26 mouse cellular contexts compared by ENCODE assay signal in the genomic region with DNA sequence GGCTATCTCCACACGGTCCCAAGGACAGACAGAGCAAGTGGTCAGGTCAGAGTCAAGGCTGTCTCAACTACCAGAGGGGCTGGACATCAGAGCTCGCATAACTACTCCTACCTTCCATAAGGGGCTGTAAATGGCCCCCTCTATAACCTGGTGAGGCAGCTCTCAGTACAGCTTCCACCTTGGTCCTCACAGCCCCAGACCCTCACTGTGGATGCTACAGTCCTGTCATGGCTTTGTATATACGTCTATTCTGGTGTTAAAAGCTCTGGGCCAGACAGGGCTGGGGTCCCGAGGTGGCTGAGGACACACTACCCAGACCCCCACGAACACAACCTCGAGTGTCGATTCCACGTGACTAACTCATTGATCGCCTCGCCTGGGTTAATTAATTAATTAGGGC.
"Had no signal": no experiment of that assay in that cellular context is flagged by ENCODE, and none has a peak within 500 bp of the region (broad histone marks: within the 10 kb centered on the region; RNA-seq: fewer than 3 reads in every experiment).

No protein-coding gene starts in this region.

- H3K4me3 ChIP-seq: heart, adult 2 months; heart, embryonic 13.5 days; heart, embryonic 15.5 days; hindbrain, embryonic 13.5 days; hindbrain, embryonic 15.5 days; kidney, embryonic 15.5 days; limb, embryonic 13.5 days; limb, embryonic 15.5 days; liver, embryonic 12.5 days had no signal

- H3K9ac ChIP-seq: forebrain, postnatal 0 days; heart, embryonic 13.5 days; heart, embryonic 15.5 days; hindbrain, embryonic 13.5 days; hindbrain, embryonic 15.5 days; kidney, embryonic 15.5 days; limb, embryonic 13.5 days; limb, embryonic 15.5 days; liver, embryonic 12.5 days had no signal

- H3K4me2 ChIP-seq: heart, embryonic 11.5 days; heart, embryonic 13.5 days; heart, embryonic 15.5 days; hindbrain, embryonic 13.5 days; hindbrain, embryonic 15.5 days; kidney, embryonic 15.5 days; limb, embryonic 15.5 days had no signal

- H3K9me3 ChIP-seq: heart, embryonic 13.5 days; heart, embryonic 15.5 days; hindbrain, embryonic 13.5 days; hindbrain, embryonic 15.5 days; kidney, embryonic 15.5 days; limb, embryonic 13.5 days; limb, embryonic 15.5 days; liver, embryonic 12.5 days had no signal

- ATAC-seq: forebrain, postnatal 0 days; intestine, embryonic 16.5 days; liver, embryonic 12.5 days had no signal

- H3K36me3 ChIP-seq: heart, embryonic 13.5 days; heart, embryonic 15.5 days; hindbrain, embryonic 13.5 days; hindbrain, embryonic 15.5 days; kidney, embryonic 15.5 days; limb, embryonic 13.5 days; limb, embryonic 15.5 days; liver, embryonic 12.5 days had no signal

- DNase-seq: forebrain, postnatal 0 days; gastrocnemius, postnatal 14 days; gastrocnemius, postnatal 36 days; heart, adult 11 months; heart, adult 2 months; heart, postnatal 14 days; heart, postnatal 36 days; kidney, adult 11 months; kidney, adult 2 months; kidney, adult 9 months; kidney, postnatal 14 days; kidney, postnatal 36 days; layer of hippocampus, adult 9-11 months; layer of hippocampus, postnatal 36 days; left cerebral cortex, postnatal 4 days had no signal

- H3K27ac ChIP-seq: heart, adult 2 months; heart, embryonic 13.5 days; heart, embryonic 15.5 days; hindbrain, embryonic 13.5 days; hindbrain, embryonic 15.5 days; kidney, embryonic 15.5 days; kidney, postnatal 0 days; limb, embryonic 13.5 days; limb, embryonic 15.5 days had no signal
